Mouse (Mus musculus): Measurements from ENCODE around the gene Mgat4e. TPM values are rescaled to one million over a fixed set of nuclear protein-coding genes. Genes with fewer than 3 reads are reported as not detected.
"Not testable (repeated sequence)": the region's sequence is repeated elsewhere in the genome, so short reads cannot be mapped to it uniquely, and the experiment has no call there.

The Mgat4e gene
- polyA plus RNA-seq, 1 experiment from 2014 or later = not detected

GRCm38 (mm10) chr1:134520001-134520721 lies 29.3 kb downstream of the Mgat4e start:
- Histone ChIP-seq H3K27ac (peak overlapping the region; percentile 64), H3K4me2 (peak overlapping the region; percentile 24; the same call in 1 of the 2 replicates), H3K4me3 (no peak overlapping the region), H3K27me3 (replicated peaks) (peaks cover 16% of the 10 kb centered on the region), H3K9ac (peak overlapping the region; percentile 13), H3K36me3 (no peaks in the 10 kb centered on the region), H3K4me1 (peaks cover 43% of the 10 kb centered on the region), H3K9me3 (replicated peaks) (no peaks in the 10 kb centered on the region)
- peak; percentile 68 for ATAC-seq
- WGBS (ENCODE audit: insufficient replicate concordance) = 32% methylated on average over 8 of the region's 8 CpGs

GRCm38 (mm10) chr1:134519201-134519600 lies 30.3 kb downstream of the Mgat4e start:
- H3K27ac ChIP-seq; H3K9ac ChIP-seq; ATAC-seq; H3K36me3 ChIP-seq; H3K9me3 ChIP-seq (replicated peaks); H3K4me3 ChIP-seq; H3K4me2 ChIP-seq: not testable (repeated sequence)
- Histone ChIP-seq H3K27me3 (replicated peaks) (peaks cover 26% of the 10 kb centered on the region), H3K4me1 (peaks cover 40% of the 10 kb centered on the region)
- 84% methylated on average over 5 of the region's 5 CpGs for WGBS (ENCODE audit: insufficient replicate concordance)

- peaks cover 42% of the 10 kb centered on the region for H3K4me1 ChIP-seq
- no peak overlapping the region for H3K9ac ChIP-seq
- H3K9me3 ChIP-seq (replicated peaks) = no peaks in the 10 kb centered on the region
- H3K4me3 ChIP-seq = no peak overlapping the region
- peak overlapping the region; percentile 43 for H3K4me2 ChIP-seq
- peak; percentile 75 for ATAC-seq
- 2% methylated on average over 7 of the region's 7 CpGs for WGBS (ENCODE audit: insufficient replicate concordance)
- peaks cover 31% of the 10 kb centered on the region for H3K27me3 ChIP-seq (replicated peaks)
- no peaks in the 10 kb centered on the region for H3K36me3 ChIP-seq
- peak overlapping the region; percentile 66; the same call in 1 of the 2 replicates for H3K27ac ChIP-seq
These were observed 30.8 kb downstream of the Mgat4e start for GRCm38 (mm10) chr1:134518677-134519076.

DNA sequence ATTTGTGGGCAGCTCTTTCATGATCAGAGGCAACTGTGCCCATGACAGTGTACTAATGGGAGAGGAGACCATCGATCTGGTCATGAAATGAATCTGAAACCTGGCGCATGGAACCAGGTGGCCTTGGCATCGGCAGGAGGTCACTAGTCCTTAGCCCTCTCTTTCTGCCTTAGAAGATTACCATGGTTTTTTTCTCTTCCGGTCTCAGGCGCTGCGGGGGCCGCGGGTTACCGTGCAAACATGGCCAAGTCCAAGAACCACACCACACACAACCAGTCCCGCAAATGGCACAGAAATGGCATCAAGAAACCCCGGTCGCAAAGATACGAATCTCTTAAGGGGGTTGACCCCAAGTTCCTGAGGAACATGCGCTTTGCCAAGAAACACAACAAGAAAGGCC lies 31.6 kb downstream of the Mgat4e start:
- 81% methylated on average over 14 of the region's 14 CpGs for WGBS (ENCODE audit: insufficient replicate concordance)

GRCm38 (mm10) chr1:134516491-134517198 lies 32.8 kb downstream of the Mgat4e start:
- ATAC-seq = no peak
- Histone ChIP-seq H3K4me2 (no peak overlapping the region), H3K9ac (no peak overlapping the region)

More for the DNA sequence above, 31.6 kb downstream of the Mgat4e start:
- not testable (repeated sequence) for H3K9me3 ChIP-seq (replicated peaks); H3K4me3 ChIP-seq; H3K9ac ChIP-seq; H3K36me3 ChIP-seq; H3K4me2 ChIP-seq; ATAC-seq
- H3K4me1 ChIP-seq = peaks cover 51% of the 10 kb centered on the region
- 0 out of 2 replicates have a peak overlapping the region, but pooled peaks have one; percentile 0 for H3K27ac ChIP-seq
- H3K27me3 ChIP-seq (replicated peaks) = peaks cover 39% of the 10 kb centered on the region

GRCm38 (mm10) chr1:134515891-134516290 lies 33.6 kb downstream of the Mgat4e start:
- Histone ChIP-seq H3K4me3 (no peak overlapping the region), H3K4me2 (no peak overlapping the region), H3K27me3 (replicated peaks) (peaks cover 54% of the 10 kb centered on the region), H3K9me3 (replicated peaks) (no peaks in the 10 kb centered on the region), H3K4me1 (peaks cover 37% of the 10 kb centered on the region), H3K36me3 (no peaks in the 10 kb centered on the region), H3K9ac (no peak overlapping the region), H3K27ac (no peak overlapping the region)
- ATAC-seq = no peak
- 70% methylated on average over 2 of the region's 2 CpGs for WGBS (ENCODE audit: insufficient replicate concordance)

More at GRCm38 (mm10) chr1:134516491-134517198, 32.8 kb downstream of the Mgat4e start:
- Histone ChIP-seq H3K4me3 (no peak overlapping the region), H3K36me3 (no peaks in the 10 kb centered on the region), H3K9me3 (replicated peaks) (no peaks in the 10 kb centered on the region), H3K4me1 (peaks cover 45% of the 10 kb centered on the region), H3K27ac (no peak overlapping the region), H3K27me3 (replicated peaks) (peaks cover 51% of the 10 kb centered on the region)
- 53% methylated on average over 4 of the region's 4 CpGs for WGBS (ENCODE audit: insufficient replicate concordance)

DNA sequence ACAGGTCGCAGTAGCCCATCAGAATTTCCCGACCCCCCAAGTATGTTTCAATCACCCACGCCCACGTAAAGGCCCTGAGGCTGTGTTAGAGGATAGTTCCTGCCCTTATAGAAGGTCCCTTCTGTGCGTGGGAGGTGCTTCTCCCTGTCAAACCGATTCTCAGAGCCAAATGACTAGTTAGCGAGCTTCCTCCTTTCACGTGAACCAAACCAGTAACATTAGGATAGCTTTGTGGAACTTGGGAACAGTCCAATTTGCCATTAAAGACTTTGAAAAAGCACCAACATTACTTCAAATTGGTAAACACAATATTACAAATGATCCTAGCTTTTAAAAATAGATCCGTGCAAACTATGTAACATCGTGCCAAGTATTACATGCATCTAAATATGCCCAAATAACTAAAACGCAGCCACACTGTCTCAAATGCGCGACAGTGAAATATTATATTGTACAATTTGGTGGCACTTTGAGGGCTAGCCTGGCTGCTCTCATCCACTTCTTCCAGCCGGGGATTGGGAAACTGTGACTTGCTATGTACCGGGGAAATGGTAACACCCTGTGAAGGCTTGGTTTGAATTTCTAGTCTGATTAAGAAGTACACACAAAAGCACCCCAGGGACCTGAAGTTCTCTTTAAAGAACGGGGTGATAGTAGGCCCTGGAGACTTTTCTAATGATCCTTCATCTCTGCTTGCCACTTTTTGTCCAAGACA lies 35.4 kb downstream of the Mgat4e start:
- 46% methylated on average over 16 of the region's 16 CpGs for WGBS (ENCODE audit: insufficient replicate concordance)
- H3K27me3 ChIP-seq (replicated peaks) = peaks cover 54% of the 10 kb centered on the region

DNA sequence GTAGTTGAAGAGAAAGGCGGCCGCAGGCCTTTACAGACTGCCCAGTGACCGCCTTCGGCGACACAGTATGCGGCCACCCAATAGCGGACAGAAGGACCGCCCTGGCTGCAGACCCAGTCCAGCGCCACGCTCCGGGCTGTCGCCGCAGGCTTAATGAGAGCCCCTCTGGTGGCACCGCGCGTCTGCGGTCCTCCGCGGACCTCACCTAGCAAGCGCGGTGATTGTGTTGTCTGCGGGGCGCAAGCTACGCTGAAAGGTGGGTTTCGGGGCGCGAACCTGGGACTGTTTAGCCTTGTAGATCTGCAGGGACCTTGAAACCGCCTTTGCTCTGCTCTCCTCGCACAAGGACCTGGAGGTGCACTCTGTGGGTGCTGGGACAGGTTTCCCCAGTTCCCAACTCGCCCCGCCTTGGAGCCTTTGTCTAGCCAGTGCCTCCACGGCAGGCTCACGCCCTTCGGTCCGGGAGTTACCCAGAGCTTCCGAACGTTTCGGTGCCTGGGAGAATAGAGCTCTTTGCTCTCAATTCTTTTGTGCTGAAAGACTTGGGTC lies 36.1 kb downstream of the Mgat4e start:
- H3K9me3 ChIP-seq (replicated peaks) = no peaks in the 10 kb centered on the region
- 4% methylated on average over 38 of the region's 38 CpGs for WGBS (ENCODE audit: insufficient replicate concordance)
- peak overlapping the region; percentile 60 for H3K9ac ChIP-seq
- peaks cover 54% of the 10 kb centered on the region for H3K27me3 ChIP-seq (replicated peaks)
- no peak overlapping the region for H3K27ac ChIP-seq
- peaks cover 9% of the 10 kb centered on the region for H3K36me3 ChIP-seq
- peak; percentile 40; the same call in 1 of the 2 replicates for ATAC-seq
- peaks cover 23% of the 10 kb centered on the region for H3K4me1 ChIP-seq
- H3K4me2 ChIP-seq = peak overlapping the region; percentile 83
- peak overlapping the region; percentile 55 for H3K4me3 ChIP-seq

More for the DNA sequence above, 35.4 kb downstream of the Mgat4e start:
- peak overlapping the region; percentile 55 for H3K4me3 ChIP-seq
- no peak for ATAC-seq
- H3K9ac ChIP-seq = peak overlapping the region; percentile 60; the same call in 1 of the 2 replicates
- peak overlapping the region; percentile 83 for H3K4me2 ChIP-seq
- peaks cover 28% of the 10 kb centered on the region for H3K4me1 ChIP-seq
- H3K36me3 ChIP-seq = peaks cover 5% of the 10 kb centered on the region; the same call in 1 of the 2 replicates
- H3K27ac ChIP-seq = no peak overlapping the region
- H3K9me3 ChIP-seq (replicated peaks) = no peaks in the 10 kb centered on the region

- Histone ChIP-seq H3K9ac (no peak overlapping the region), H3K9me3 (replicated peaks) (no peaks in the 10 kb centered on the region), H3K36me3 (peaks cover 17% of the 10 kb centered on the region), H3K27me3 (replicated peaks) (peaks cover 54% of the 10 kb centered on the region), H3K4me3 (no peak overlapping the region), H3K27ac (no peak overlapping the region), H3K4me2 (peak overlapping the region; percentile 83), H3K4me1 (peaks cover 23% of the 10 kb centered on the region)
- WGBS (ENCODE audit: insufficient replicate concordance) = 67% methylated on average over 6 of the region's 6 CpGs
- ATAC-seq = no peak
These were observed 36.9 kb downstream of the Mgat4e start for GRCm38 (mm10) chr1:134512584-134512983.

GRCm38 (mm10) chr1:134512183-134512582 lies 37.3 kb downstream of the Mgat4e start:
- 42% methylated on average over 4 of the region's 4 CpGs for WGBS (ENCODE audit: insufficient replicate concordance)
- no peak for ATAC-seq
- H3K36me3 ChIP-seq = peaks cover 21% of the 10 kb centered on the region
- H3K4me3 ChIP-seq = no peak overlapping the region
- no peaks in the 10 kb centered on the region for H3K9me3 ChIP-seq (replicated peaks)
- peaks cover 54% of the 10 kb centered on the region for H3K27me3 ChIP-seq (replicated peaks)
- H3K4me2 ChIP-seq = no peak overlapping the region
- no peak overlapping the region for H3K9ac ChIP-seq
- no peak overlapping the region for H3K27ac ChIP-seq
- H3K4me1 ChIP-seq = peaks cover 23% of the 10 kb centered on the region

GRCm38 (mm10) chr1:134510018-134510417 lies 39.5 kb downstream of the Mgat4e start:
- no peaks in the 10 kb centered on the region for H3K9me3 ChIP-seq (replicated peaks)
- H3K4me1 ChIP-seq = peaks cover 23% of the 10 kb centered on the region
- no peak overlapping the region for H3K4me2 ChIP-seq
- no peak overlapping the region for H3K27ac ChIP-seq
- WGBS (ENCODE audit: insufficient replicate concordance) = 27% methylated on average over 7 of the region's 7 CpGs
- peaks cover 37% of the 10 kb centered on the region for H3K27me3 ChIP-seq (replicated peaks)
- ATAC-seq = no peak
- no peak overlapping the region for H3K4me3 ChIP-seq
- H3K9ac ChIP-seq = no peak overlapping the region
- peaks cover 42% of the 10 kb centered on the region for H3K36me3 ChIP-seq
